Mouse (Mus musculus) erythroblast, embryonic 14.5 days (primary cell): ENCODE measurements around the gene Fgfr2.

Experiments used
- GATA1 ChIP-seq: IDR thresholded peaks from 2 replicates; pipeline ENCODE4 v1.6.1; 2012; ENCODE audit warnings: low read length, inconsistent platforms, mixed read lengths
- TAL1 ChIP-seq: IDR thresholded peaks from 3 replicates; pipeline ENCODE4 v1.6.1; 2012; ENCODE audit warnings: low read length, inconsistent platforms, mixed read lengths

GRCm38 (mm10) chr7:132377913-132378312 lies 745.2 kb downstream of the Fgfr2 start:
- TF ChIP-seq GATA1 (no peak), TAL1 (no peak)
